Mouse (Mus musculus): ENCODE results near the gene Gucy2g. TPM values are rescaled to one million over a fixed set of nuclear protein-coding genes. Genes with fewer than 3 reads are reported as not detected.

Gene Gucy2g
- polyA plus RNA-seq, 1 experiment, result not detected

DNA sequence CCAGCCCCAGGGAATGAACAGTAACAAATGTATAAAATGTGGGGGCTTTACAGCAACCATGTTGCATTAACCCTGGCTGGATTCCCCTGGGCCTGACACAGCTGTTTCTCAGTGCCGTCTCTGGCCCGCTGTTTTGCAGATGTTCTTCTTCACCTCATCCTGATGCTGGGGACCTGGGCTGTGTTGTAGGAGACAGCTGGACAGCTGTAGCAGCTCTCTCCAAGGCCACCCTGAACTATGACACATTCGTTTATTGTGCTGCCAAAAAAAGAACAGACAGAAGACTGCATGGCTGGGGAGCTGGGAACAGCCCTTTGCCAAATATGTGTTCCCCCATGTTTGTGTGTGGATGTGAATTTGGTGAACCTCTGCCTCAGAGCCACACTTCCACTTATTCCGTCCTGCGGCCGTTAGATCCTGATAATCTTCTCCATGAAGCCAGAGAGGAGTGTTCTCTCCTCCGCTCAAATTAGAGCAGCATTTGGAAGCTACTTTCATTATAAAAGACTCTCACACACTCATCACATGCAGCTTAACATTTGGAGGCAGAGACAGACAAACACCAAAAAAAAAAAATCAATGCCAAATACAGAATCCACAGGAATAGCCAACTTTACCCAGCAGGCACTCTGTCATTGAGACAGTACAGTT lies 46.4 kb downstream of the Gucy2g start:
- TF ChIP-seq GATA1 (IDR thresholded peaks at IDR 0.05; ENCODE audit: low read length), result no peak

DNA sequence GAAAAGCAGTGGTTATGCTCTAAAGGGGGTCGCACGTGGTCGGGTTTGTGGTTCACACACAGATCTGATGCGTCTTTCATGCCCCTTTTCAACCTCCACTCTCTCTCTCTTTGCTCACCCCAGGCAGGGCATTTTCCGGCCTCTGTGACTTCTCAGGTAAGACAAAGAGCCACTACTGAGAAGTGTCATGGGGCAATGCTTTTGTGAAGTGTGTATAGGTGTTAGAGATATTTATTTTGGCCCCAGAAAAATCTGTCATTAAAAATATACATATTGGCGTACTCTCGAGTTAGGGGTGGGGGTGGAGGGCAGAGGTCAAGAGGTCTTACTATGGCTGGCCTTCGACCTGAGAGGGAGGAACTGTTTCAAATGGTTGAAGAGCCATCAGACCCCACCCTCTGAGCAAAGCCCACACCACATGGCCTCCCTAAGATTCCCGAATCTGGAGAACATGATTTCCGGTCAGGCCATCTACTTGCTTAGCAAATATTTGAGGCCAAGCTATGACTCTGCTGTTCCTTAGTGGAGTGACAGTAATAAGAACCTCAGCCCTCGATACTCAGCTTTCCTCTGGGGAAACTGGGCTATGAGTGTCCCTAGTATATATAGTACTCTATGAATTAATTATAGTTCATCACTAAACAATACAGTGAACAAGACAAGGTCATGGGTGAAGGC lies 47.2 kb downstream of the Gucy2g start:
- no peak for TF ChIP-seq GATA1 (IDR thresholded peaks at IDR 0.05; ENCODE audit: low read length)

DNA sequence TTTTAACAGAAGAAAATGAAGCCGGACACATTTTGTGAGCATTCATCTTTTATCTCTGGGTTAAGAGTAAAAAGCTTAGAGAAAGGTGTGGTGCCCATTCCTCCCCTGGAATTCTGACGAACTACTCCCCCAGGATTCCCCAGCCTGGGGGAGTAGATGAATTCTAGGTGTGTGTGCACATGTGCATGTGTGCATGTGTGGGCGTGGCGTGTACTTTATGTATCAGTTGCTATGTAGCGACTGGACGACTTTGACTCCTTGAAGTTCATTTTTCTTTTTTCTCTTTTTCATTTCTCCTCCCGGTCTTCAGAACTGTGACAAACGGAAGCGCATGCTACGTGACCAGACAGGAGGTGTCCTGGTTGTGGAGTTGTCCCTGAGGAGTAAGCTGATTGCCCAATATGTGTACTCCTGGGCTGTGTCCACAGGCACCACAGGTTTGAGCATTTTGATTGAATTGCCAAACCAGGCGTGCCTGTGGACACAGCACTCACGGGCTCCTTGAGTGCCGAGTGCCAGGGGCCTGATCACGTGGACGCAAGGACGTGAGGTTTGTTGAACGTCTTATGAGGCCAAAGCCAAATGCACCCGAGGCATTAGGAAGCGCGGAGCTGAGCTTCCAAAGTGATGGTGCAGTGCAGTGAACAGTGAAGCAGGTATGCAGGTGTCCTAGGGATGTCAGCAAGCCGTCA lies 48.6 kb downstream of the Gucy2g start:
- TF ChIP-seq GATA1 (IDR thresholded peaks at IDR 0.05; ENCODE audit: low read length), result no peak

DNA sequence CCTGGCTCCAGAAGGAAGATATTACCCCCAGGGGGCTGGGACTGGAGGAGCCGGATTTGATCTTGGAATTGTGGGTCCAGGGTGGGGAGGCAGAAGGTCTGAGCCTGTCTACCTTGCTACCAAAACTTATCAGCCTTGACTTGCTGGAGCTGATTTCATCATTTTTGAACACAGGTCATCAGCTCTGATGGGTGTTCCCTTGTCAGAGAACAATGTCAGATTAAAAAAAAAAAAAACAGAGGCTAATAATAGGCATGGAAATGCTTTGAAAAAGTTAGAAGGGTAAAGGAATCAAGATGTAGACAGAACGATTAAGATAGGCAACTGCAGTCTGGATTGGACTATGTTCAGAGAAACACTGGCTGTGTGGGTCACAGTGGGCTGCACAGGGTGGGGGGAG lies 49.4 kb downstream of the Gucy2g start:
- TF ChIP-seq GATA1 (IDR thresholded peaks at IDR 0.05; ENCODE audit: low read length), result no peak

DNA sequence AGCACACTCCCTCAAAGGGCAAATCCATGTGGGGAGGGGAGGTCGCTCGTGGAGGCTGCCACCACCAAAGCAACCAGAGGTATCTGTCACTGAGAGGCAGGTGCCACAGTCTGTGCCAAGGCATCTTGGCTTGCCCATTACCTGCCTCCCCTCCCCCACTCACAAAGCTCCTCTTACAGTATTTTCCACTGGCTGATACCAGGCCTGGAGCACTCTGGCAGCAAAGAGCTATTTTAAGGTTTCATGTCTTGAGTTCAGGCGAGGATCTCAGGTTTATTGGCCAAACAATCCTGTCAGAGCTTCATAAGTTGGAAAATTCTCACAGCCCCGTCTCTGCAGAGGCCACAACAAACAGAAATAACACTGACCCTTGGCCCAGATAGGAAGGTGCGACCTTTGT lies 51.0 kb downstream of the Gucy2g start:
- TF ChIP-seq GATA1 (IDR thresholded peaks at IDR 0.05; ENCODE audit: low read length), result no peak

DNA sequence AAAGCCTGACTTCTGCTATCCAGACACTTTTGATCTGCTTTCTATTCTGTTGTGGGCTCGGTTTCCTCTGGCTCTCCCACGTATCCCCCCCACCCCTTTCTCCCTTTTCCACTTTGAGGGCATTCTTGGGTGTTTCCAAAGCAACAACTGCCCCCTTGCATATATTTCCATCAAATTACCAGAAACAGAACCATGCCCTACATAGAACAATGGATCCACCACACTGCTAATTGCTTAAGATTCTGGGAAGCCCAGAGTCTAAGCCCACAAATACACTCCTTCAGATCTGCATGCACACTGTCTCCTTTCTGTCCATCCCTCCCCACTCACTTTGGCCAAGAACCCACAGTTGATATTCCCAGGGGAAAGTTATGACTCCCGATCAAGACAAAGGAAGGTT lies 55.4 kb downstream of the Gucy2g start:
- TF ChIP-seq GATA1 (IDR thresholded peaks at IDR 0.05; ENCODE audit: low read length), result no peak

DNA sequence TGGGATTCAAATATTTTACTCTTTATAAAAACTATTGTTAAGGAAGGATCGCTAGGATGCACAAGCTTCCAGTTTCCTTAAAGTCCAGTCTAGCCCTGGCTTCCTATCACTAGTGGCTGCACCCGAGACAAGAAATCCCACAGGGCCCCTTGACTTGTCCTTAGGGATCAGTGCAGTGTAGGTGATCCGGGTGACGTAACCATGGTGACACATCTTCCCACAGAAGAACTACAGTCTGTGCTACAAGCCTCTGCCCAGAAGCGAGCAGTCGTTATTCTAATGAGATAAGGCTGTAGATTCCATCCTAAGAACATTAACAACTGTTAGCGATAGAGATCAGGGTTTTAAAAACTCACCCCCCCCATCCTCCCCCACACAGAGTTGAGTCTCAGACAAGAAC lies 56.0 kb downstream of the Gucy2g start:
- TF ChIP-seq GATA1 (IDR thresholded peaks at IDR 0.05; ENCODE audit: low read length), result no peak

DNA sequence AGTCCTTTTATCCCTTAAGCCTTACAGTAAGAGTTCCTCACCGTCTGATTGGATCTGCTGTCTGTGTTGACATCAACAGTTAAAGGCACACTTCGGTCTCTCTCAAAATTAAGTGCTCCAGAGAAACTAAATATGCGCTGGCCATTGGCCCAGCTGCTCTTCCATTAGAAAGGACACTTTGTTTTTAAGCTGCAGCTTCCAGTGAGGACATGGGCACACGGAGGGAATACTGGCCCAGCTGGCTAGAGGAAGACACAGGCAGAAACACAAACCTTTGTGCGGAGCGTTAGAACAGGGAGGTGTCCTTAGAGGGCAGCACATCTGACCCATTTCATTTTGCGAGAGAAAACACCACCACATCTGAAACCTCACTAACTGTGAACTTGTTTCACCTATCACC lies 56.6 kb downstream of the Gucy2g start:
- TF ChIP-seq GATA1 (IDR thresholded peaks at IDR 0.05; ENCODE audit: low read length), result no peak

DNA sequence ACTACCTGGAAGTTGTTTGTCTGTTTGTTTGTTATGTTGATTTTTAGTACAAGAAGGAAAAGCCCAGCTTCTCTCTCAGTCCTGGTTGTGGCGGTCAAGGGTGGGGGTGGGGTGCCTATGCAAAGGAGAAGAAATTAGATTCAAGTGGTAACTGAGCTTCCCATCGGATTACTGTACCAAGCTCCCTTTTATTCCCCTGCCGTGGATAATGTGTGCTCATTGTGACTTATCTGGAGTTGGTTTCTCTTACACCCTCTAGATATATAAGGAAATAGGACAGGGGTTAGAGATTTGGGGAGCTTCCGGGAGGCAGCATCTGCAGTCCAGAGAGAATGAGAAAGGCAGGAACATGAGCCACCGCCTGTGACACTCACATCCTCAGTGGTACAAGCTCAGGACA lies 60.6 kb downstream of the Gucy2g start, which contains the start of gene Tectb:
TSS of gene Tectb (plus strand) at position 301 of the 400 bp plus-strand sequence.
- no peak for TF ChIP-seq GATA1 (IDR thresholded peaks at IDR 0.05; ENCODE audit: low read length)

DNA sequence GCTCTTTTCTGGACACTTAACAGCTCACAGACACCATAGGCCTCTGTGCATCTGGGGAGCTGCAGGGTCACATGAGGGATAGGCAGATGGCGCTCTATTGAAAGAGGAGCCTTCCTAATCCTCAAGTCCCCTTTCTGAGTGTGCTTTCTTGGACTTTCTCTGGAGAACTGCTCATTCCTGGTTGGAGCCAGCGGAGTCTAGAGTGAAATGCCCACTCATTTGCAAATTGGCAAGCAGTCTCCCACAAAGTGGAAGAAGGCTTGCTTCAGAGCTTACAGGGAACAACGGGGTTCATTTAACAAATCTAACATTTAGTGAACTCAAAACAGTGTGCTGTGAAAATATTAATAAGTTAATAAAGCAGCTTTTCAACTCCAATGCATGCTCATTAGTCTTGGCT lies 63.9 kb downstream of the Gucy2g start:
- TF ChIP-seq GATA1 (IDR thresholded peaks at IDR 0.05; ENCODE audit: low read length), result no peak

DNA sequence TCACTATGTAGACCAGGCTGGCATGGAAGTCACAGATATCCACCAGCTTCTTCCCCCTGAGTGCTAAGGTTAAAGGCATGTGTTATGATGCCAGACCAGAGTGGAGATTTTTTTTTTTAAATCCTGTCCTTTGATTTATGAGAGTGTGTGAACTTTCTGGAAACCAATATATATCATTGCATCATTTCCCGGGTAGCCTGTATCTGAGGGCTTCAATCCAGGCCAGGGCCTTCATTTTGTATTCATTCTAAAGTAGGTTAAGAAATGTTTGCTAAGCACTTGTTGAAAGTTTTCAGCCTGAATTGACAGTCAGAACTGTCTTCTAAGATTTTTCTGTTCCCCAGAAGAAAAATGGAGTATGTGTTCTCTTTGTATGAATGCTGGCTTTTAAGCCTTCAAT lies 69.5 kb downstream of the Gucy2g start:
- TF ChIP-seq GATA1 (IDR thresholded peaks at IDR 0.05; ENCODE audit: low read length), result no peak

DNA sequence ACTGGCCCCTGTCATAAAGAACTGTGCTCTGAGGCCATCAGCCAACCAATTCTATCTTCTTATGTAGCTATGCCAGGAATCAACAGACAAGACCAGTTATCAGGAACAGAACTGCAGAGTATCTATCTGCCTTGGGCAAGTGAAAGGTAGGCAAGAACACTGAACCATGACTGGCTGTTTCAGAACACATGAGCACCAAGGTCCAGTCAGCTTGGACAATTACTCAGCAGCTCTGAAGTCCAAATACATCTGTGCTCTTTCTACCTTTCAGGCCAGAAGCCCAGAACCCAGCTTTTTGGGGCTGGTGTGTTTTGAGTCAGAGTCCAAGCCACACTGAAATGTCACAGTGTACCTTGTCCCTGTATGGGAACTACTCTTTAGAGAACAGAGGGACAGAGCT lies 70.6 kb downstream of the Gucy2g start:
- TF ChIP-seq GATA1 (IDR thresholded peaks at IDR 0.05; ENCODE audit: low read length), result no peak

DNA sequence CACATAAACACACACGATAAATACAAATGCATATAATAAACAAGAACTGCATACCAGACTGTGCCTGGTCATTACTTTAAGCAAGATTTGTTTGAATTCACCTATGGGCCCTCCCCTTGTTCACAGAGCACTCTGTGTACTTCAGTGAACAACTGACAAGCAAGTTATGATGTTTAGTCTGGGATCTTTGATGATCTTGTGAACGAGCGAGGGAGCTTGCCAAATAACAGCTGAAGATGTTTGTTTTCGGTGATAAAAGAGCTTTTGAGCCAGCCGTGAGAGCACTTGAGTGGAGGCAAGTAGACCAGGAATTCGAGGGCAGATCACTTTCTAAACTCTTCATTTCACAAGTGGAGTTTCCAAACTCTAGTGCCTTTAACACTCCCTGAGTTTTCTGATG lies 72.7 kb downstream of the Gucy2g start:
- TF ChIP-seq GATA1 (IDR thresholded peaks at IDR 0.05; ENCODE audit: low read length), result no peak

DNA sequence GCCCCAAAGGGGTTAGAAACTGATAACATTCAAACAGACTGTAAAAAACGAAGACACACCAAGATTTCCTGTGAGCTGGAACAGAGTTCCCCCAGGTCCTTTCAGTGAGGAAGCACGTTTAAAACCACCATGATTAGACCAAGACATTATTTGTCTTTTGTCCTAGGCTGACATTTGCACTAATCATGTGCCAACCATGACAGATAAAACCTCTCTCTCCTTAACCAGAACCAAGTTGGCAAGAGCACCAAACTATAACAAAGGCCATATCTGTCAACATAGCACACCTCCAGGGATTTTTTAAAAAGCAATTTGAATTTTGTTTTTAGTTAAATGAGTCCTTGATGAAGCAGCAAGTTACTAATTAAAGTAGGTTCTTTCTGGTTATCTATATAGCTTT lies 73.3 kb downstream of the Gucy2g start:
- no peak for TF ChIP-seq GATA1 (IDR thresholded peaks at IDR 0.05; ENCODE audit: low read length)

DNA sequence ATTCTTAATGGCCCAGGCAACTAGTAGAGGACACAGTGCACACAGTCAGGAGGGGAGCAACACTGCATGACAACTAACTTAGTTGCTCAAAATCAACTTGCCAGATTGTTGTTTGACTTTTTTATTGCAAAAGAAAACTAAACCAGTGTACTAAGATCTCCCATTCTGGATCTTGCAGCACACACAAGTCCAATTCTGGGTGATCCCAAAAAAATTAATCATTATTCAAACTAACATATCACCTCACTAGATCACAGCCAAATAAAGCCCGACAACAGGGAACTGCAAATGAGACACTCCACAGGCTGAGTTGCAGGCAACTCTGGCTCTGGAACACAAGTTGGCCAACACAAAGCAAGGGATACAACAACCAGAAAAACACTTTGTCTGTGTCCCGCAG lies 74.3 kb downstream of the Gucy2g start:
- TF ChIP-seq GATA1 (IDR thresholded peaks at IDR 0.05; ENCODE audit: low read length), result no peak

DNA sequence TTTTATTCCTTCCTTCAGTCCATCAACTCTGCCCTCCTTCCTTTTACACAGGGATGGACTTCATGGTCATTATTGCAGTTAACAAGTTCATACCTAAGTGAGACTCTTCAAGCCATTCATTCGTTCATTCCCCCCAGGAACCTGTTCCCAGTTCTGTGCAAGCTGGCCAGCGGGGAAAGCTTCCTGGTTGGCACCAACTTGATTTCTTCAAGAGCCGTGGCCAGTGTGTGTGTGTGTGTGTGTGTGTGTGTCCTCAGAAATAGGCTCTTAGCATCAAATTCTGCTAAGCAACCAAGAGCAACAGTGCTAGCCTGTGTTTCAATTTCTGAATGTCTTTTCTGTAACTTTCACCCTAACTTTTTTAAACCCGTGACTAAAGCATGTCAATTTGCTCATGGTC lies 75.1 kb downstream of the Gucy2g start:
- TF ChIP-seq GATA1 (IDR thresholded peaks at IDR 0.05; ENCODE audit: low read length), result no peak
